29 mouse cellular contexts compared by ENCODE assay signal in genomic region chr10:120576148-120576547, GRCm38 (mm10).
DNase-seq lines count a peak whose midpoint lies in the region; ATAC-seq lines count a peak whose summit lies in the region.
"Had no signal": no experiment of that assay in that cellular context is flagged by ENCODE, and none has a peak within 500 bp of the region (broad histone marks: within the 10 kb centered on the region; RNA-seq: fewer than 3 reads in every experiment).

No protein-coding gene starts in this region.

- H3K27me3 ChIP-seq in hindbrain, embryonic 13.5 days = no peaks in the 10 kb centered on the region
- H3K27me3 ChIP-seq in hindbrain, embryonic 11.5 days (ENCODE audit: control insufficient read depth, insufficient read depth, low read length) = no peaks in the 10 kb centered on the region
- H3K27me3 ChIP-seq in embryonic facial prominence, embryonic 11.5 days (ENCODE audit: control insufficient read depth, insufficient read depth, low read length) = no peaks in the 10 kb centered on the region
- H3K27me3 ChIP-seq: hindbrain, embryonic 15.5 days; intestine, embryonic 15.5 days; limb, embryonic 13.5 days; midbrain, embryonic 15.5 days; neural tube, embryonic 12.5 days had no signal

- H3K4me1 ChIP-seq in hindbrain, embryonic 13.5 days (replicated peaks) = no peaks in the 10 kb centered on the region
- no peaks in the 10 kb centered on the region for H3K4me1 ChIP-seq in hindbrain, embryonic 11.5 days (replicated peaks; ENCODE audit: control insufficient read depth, insufficient read depth, low read length)
- no peaks in the 10 kb centered on the region; the same call in 1 of the 2 replicates for H3K4me1 ChIP-seq in embryonic facial prominence, embryonic 11.5 days (ENCODE audit: control insufficient read depth, insufficient read depth, low read length)
- H3K4me1 ChIP-seq: hindbrain, embryonic 15.5 days; intestine, embryonic 15.5 days; midbrain, embryonic 15.5 days had no signal

- H3K9ac ChIP-seq in hindbrain, embryonic 13.5 days = 0 out of 2 replicates have a peak overlapping the region, but pooled peaks have one; percentile 24
- no peak overlapping the region for H3K9ac ChIP-seq in hindbrain, embryonic 11.5 days (ENCODE audit: low read depth, low read length)
- H3K9ac ChIP-seq in embryonic facial prominence, embryonic 11.5 days (replicated peaks; ENCODE audit: low read length) = no peak overlapping the region
- H3K9ac ChIP-seq: forebrain, postnatal 0 days; hindbrain, embryonic 15.5 days; intestine, embryonic 15.5 days; limb, embryonic 13.5 days; midbrain, embryonic 15.5 days; neural tube, embryonic 12.5 days had no signal

- H3K4me3 ChIP-seq in hindbrain, embryonic 13.5 days = no peak overlapping the region
- no peak overlapping the region for H3K4me3 ChIP-seq in hindbrain, embryonic 11.5 days (ENCODE audit: low read depth, low read length)
- no peak overlapping the region for H3K4me3 ChIP-seq in embryonic facial prominence, embryonic 11.5 days (ENCODE audit: low read depth, low read length)
- H3K4me3 ChIP-seq: erythroblast, embryonic 14.5 days; heart, adult 2 months; hindbrain, embryonic 15.5 days; intestine, embryonic 15.5 days; limb, embryonic 13.5 days; megakaryocyte, embryonic 14.5 days; midbrain, embryonic 15.5 days; neural tube, embryonic 12.5 days had no signal

- H3K36me3 ChIP-seq in hindbrain, embryonic 13.5 days = no peaks in the 10 kb centered on the region
- H3K36me3 ChIP-seq in hindbrain, embryonic 11.5 days (ENCODE audit: control insufficient read depth, insufficient read depth, low read length) = no peaks in the 10 kb centered on the region
- no peaks in the 10 kb centered on the region for H3K36me3 ChIP-seq in embryonic facial prominence, embryonic 11.5 days (replicated peaks; ENCODE audit: control insufficient read depth, insufficient read depth, low read depth, low read length)
- H3K36me3 ChIP-seq: hindbrain, embryonic 15.5 days; intestine, embryonic 15.5 days; limb, embryonic 13.5 days; midbrain, embryonic 15.5 days; neural tube, embryonic 12.5 days had no signal

- no peak overlapping the region for H3K27ac ChIP-seq in hindbrain, embryonic 13.5 days
- H3K27ac ChIP-seq in hindbrain, embryonic 11.5 days (ENCODE audit: low read depth, low read length) = no peak overlapping the region
- H3K27ac ChIP-seq in embryonic facial prominence, embryonic 11.5 days (replicated peaks; ENCODE audit: low read depth, low read length) = no peak overlapping the region
- H3K27ac ChIP-seq: heart, adult 2 months; hindbrain, embryonic 15.5 days; intestine, embryonic 15.5 days; limb, embryonic 13.5 days; midbrain, embryonic 15.5 days; neural tube, embryonic 12.5 days; stomach, postnatal 0 days had no signal

- H3K4me2 ChIP-seq in hindbrain, embryonic 13.5 days = no peak overlapping the region
- no peak overlapping the region for H3K4me2 ChIP-seq in hindbrain, embryonic 11.5 days (replicated peaks; ENCODE audit: low read depth, low read length)
- H3K4me2 ChIP-seq in embryonic facial prominence, embryonic 11.5 days (ENCODE audit: low read depth, low read length) = no peak overlapping the region
- H3K4me2 ChIP-seq: hindbrain, embryonic 15.5 days; intestine, embryonic 15.5 days; limb, embryonic 13.5 days; liver, embryonic 11.5 days; midbrain, embryonic 15.5 days; neural tube, embryonic 12.5 days had no signal

- ATAC-seq in hindbrain, embryonic 13.5 days (ENCODE audit: low FRiP score) = no peak
- ATAC-seq in hindbrain, embryonic 11.5 days (ENCODE audit: low FRiP score) = no peak
- 0 out of 2 replicates have a peak, but pooled peaks have one; percentile 23 for ATAC-seq in embryonic facial prominence, embryonic 11.5 days (replicated peaks; ENCODE audit: insufficient number of reproducible peaks, low FRiP score, low TSS enrichment, low read depth)
- ATAC-seq: forebrain, postnatal 0 days; intestine, embryonic 15.5 days; midbrain, embryonic 15.5 days had no signal

- no peaks in the 10 kb centered on the region for H3K9me3 ChIP-seq in hindbrain, embryonic 13.5 days
- H3K9me3 ChIP-seq in hindbrain, embryonic 11.5 days (ENCODE audit: control insufficient read depth, low read length) = no peaks in the 10 kb centered on the region
- H3K9me3 ChIP-seq in embryonic facial prominence, embryonic 11.5 days (replicated peaks; ENCODE audit: control insufficient read depth, low read length) = no peaks in the 10 kb centered on the region
- H3K9me3 ChIP-seq: hindbrain, embryonic 15.5 days; intestine, embryonic 15.5 days; limb, embryonic 13.5 days; midbrain, embryonic 15.5 days; neural tube, embryonic 12.5 days had no signal

- DNase-seq in hindbrain, embryonic 11.5 days (ENCODE audit: low spot score) = no peak
- peak; percentile 40 for DNase-seq in retina, postnatal 1 day
- no peak for DNase-seq in retina, embryonic 14.5 days (ENCODE audit: low spot score)
- DNase-seq in embryonic facial prominence, embryonic 11.5 days (ENCODE audit: low spot score) = no peak
- DNase-seq in urinary bladder, adult 18-20 months (ENCODE audit: low spot score in 2 of 2) = no peak
- no peak for DNase-seq in kidney, postnatal 10 days
- DNase-seq: adrenal gland, postnatal 36 days; cerebellum, adult 18-20 months; cerebellum, postnatal 10 days; forebrain, postnatal 0 days; heart, adult 2 months; heart, postnatal 14 days; kidney, adult 9 months; kidney, postnatal 14 days; layer of hippocampus, adult 9-11 months; lung, postnatal 4 days; right cerebral cortex, postnatal 14 days; thymus, adult 18-20 months; thymus, postnatal 25 days had no signal

- WGBS in hindbrain, embryonic 13.5 days = 11% methylated on average over 4 of the region's 4 CpGs
- WGBS in hindbrain, embryonic 11.5 days = 8% methylated on average over 4 of the region's 4 CpGs
- whole genome bisulfite sequencing in embryonic facial prominence, embryonic 11.5 days = 15% methylated on average over 4 of the region's 4 CpGs
